Mouse (Mus musculus): Measurements from ENCODE around the gene Slc30a2. TPM values are rescaled to one million over a fixed set of nuclear protein-coding genes. Genes with fewer than 3 reads are reported as not detected.
"Not testable (repeated sequence)": the region's sequence is repeated elsewhere in the genome, so short reads cannot be mapped to it uniquely, and the experiment has no call there.

Slc30a2 gene
- polyA plus RNA-seq, 1 experiment from 2014 or later: 0.05 TPM

DNA sequence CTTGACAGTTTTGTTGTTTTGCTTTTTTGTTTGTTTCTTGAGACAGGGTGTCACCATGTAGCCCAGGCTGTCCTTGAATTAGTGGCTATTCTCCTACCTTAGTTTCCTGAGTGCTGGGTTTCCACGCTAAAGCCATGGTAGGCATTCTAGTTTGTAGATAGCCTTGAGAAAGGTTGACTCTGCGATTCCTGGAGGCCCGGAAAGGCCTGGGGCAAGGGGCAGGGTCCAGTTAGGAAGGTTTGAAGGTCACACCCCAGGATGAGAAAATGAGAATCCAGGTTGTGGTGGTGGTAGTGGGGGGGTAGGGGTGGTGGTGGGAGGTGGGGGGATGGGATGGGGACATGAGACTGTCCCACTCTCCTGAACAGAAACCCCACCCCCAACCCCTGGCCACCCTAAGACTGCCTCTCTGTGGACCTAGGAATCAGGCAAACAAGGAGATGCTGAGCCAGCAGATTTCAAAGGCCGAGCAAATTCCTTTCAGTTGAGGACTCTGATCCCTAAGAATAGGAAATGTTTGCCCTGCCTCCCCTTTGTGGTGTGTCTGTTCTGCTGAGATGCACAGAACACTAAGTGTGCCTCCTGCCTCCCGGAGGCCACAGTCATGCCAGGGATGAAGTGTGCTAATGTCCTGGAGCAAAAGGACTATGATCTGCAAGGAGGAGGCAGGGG is 16.0 kb upstream of the Slc30a2 start:
- Histone ChIP-seq H3K36me3 (no peaks in the 10 kb centered on the region), H3K27me3 (no peaks in the 10 kb centered on the region), H3K4me2 (replicated peaks) (no peak overlapping the region), H3K27ac (replicated peaks) (no peak overlapping the region), H3K9me3 (no peaks in the 10 kb centered on the region), H3K4me1 (no peaks in the 10 kb centered on the region), H3K4me3 (no peak overlapping the region), H3K9ac (replicated peaks) (no peak overlapping the region)
- no peak for ATAC-seq (replicated peaks)
- 59% methylated on average over 5 of the region's 5 CpGs for WGBS

DNA sequence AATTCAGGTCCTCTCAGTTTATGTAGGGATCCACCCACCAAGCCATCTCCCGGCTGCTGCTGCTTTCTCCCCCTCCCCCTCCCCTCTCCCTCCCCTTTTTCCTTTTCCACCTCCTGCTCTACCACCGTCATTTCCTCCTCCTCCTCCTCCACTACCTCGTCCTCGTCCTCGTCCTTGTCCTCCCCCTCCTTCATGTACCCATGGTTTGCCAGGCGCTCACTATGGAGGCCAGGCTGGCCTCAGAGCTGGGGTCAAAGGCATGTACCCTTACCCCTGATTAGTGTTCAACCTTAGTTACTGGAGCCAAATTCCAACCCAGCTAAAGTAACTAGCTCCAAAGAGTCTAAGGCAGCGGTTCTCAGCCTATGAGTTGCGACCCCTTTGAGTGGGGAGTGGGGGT is 14.8 kb upstream of the Slc30a2 start:
- Histone ChIP-seq H3K4me3 (no peak overlapping the region), H3K4me2 (replicated peaks) (no peak overlapping the region), H3K9ac (replicated peaks) (no peak overlapping the region), H3K27me3 (no peaks in the 10 kb centered on the region), H3K9me3 (no peaks in the 10 kb centered on the region), H3K27ac (replicated peaks) (no peak overlapping the region), H3K4me1 (no peaks in the 10 kb centered on the region), H3K36me3 (no peaks in the 10 kb centered on the region)
- 72% methylated on average over 8 of the region's 8 CpGs for whole genome bisulfite sequencing
- ATAC-seq (replicated peaks): no peak

DNA sequence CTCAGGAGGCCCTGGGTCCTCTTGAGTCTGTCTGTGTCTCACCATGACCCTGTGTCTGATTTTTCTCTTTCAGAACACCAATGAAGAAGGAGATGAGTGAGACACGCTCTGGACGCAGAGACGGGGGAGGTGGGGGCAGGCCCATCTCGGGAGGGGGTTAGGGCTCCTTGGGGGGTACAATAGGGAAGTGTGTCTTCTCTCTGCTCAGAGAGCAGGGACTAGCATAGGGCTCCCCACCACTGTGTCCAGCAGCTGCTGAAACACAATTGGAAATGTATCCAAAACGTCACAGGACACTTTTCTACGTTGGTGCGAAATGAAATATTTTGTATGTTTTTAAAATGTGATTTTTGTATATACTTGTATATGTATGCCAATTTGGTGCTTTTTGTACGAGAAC is 14.1 kb upstream of the Slc30a2 start:
- no peaks in the 10 kb centered on the region for H3K27me3 ChIP-seq
- WGBS: 82% methylated on average over 8 of the region's 8 CpGs
- no peaks in the 10 kb centered on the region for H3K36me3 ChIP-seq
- H3K9me3 ChIP-seq: no peaks in the 10 kb centered on the region
- no peak overlapping the region for H3K9ac ChIP-seq (replicated peaks)
- H3K4me1 ChIP-seq: no peaks in the 10 kb centered on the region
- no peak for ATAC-seq (replicated peaks)
- H3K4me3 ChIP-seq: no peak overlapping the region
- no peak overlapping the region for H3K27ac ChIP-seq (replicated peaks)
- H3K4me2 ChIP-seq (replicated peaks): no peak overlapping the region

DNA sequence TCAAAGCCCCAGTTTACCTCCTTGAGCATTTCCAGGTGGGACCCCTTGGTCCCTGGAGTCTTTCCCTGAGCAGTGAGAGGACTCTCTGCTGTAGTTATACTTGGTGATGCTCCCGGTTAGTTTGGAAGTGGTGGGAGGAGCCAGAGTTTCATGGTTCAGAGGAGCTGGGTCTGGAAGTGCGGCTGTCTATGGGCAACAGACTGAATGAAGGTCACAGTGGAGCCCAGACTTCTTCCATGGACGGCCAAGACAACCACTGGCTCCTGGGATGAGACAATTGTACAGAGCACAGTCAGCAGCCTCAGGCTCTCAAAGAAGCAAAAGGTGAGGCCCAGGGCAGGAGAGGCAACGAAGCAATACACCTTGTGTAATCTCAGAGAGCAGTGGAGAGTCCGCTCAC is 12.7 kb upstream of the Slc30a2 start:
- H3K9me3 ChIP-seq: no peaks in the 10 kb centered on the region
- H3K27ac ChIP-seq (replicated peaks): no peak overlapping the region
- no peaks in the 10 kb centered on the region for H3K4me1 ChIP-seq
- H3K9ac ChIP-seq (replicated peaks): no peak overlapping the region
- H3K36me3 ChIP-seq: no peaks in the 10 kb centered on the region
- WGBS: 59% methylated on average over 5 of the region's 5 CpGs
- no peak overlapping the region for H3K4me2 ChIP-seq (replicated peaks)
- ATAC-seq (replicated peaks): no peak
- no peaks in the 10 kb centered on the region for H3K27me3 ChIP-seq
- H3K4me3 ChIP-seq: no peak overlapping the region

DNA sequence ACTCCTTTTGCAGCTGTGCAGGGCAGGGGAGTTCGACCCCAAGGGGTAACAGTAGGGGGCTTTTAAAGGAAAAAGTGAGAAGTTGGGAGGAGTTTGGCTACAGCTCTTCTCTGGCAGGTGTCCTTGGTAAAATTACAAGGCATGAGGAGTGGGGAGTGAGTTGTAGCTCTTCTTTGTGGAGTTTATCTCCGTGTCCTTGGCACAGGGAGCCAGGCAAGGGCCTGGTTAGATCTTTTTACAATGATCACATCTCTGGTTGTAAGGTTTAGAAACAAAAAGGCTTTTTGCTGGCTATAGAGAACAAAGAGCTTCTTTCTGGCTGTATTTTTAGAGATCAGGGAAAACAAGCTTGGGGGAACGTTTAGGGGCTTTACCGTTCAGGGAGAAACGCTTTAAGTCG is 1.8 kb upstream of the Slc30a2 start:
- H3K36me3 ChIP-seq; H3K9me3 ChIP-seq; H3K9ac ChIP-seq (replicated peaks); H3K4me2 ChIP-seq (replicated peaks); H3K4me3 ChIP-seq; ATAC-seq (replicated peaks); H3K27ac ChIP-seq (replicated peaks); H3K4me1 ChIP-seq: not testable (repeated sequence)
- peaks cover 33% of the 10 kb centered on the region for H3K27me3 ChIP-seq
- WGBS: 50% methylated on average over 6 of the region's 6 CpGs

DNA sequence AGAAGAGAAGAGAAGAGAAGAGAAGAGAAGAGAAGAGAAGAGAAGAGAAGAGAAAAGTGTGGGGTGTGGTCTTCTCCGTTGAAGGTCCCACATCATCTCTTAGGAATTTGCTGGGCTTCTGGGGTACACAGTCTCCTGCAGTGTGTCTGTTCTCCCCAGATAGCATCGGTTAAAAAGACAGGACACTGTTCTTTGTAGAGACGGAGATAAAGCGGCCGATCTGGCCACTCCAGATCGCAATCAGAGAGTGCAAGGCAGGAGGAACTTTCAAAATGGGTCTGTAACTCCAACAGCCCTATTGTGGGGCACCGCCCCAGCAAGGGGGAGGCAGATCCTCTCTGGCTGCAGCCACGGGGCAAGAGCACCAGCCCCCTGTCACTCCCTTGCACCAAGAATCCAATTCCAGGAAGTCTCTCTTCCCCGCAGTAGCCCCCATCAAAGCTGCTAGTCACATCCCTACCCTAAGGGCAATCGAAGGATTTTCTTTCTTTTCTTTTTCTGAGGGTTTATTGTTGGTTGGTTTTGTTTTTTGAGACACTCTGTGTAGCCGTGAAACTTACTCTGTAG is 685 bp upstream of the Slc30a2 start:
- Histone ChIP-seq H3K27me3 (peaks cover 33% of the 10 kb centered on the region), H3K9ac (replicated peaks) (no peak overlapping the region), H3K4me3 (no peak overlapping the region), H3K4me1 (peaks cover 7% of the 10 kb centered on the region), H3K4me2 (replicated peaks) (no peak overlapping the region), H3K36me3 (no peaks in the 10 kb centered on the region), H3K27ac (replicated peaks) (no peak overlapping the region), H3K9me3 (no peaks in the 10 kb centered on the region)
- WGBS: 37% methylated on average over 11 of the region's 11 CpGs
- no peak for ATAC-seq (replicated peaks)

DNA sequence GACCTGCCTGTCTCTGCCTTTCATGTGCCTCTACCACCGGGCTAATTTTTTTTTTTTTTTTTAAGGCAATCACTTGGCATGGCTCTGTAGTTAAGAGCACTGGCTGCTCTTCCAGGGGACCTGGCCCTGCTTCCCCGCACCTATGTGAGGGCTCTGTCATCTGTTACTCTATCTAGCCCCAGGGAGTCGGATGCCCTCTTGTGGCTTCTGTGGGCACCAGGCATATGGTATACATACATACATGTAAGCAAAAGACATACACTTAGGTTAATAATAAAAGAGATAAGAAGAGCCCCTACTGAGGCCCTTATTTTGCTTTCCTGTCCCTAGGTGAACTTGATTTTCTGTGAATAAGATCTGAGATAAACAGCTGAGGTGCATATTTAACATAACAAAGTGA is 1.6 kb downstream of the Slc30a2 start:
- H3K9ac ChIP-seq (replicated peaks): no peak overlapping the region
- ATAC-seq (replicated peaks): no peak
- no peak overlapping the region for H3K4me3 ChIP-seq
- peaks cover 33% of the 10 kb centered on the region for H3K27me3 ChIP-seq
- H3K4me2 ChIP-seq (replicated peaks): no peak overlapping the region
- H3K4me1 ChIP-seq: peaks cover 7% of the 10 kb centered on the region
- H3K27ac ChIP-seq (replicated peaks): no peak overlapping the region
- no peaks in the 10 kb centered on the region for H3K9me3 ChIP-seq
- WGBS: 32% methylated on average over 3 of the region's 3 CpGs
- H3K36me3 ChIP-seq: no peaks in the 10 kb centered on the region

DNA sequence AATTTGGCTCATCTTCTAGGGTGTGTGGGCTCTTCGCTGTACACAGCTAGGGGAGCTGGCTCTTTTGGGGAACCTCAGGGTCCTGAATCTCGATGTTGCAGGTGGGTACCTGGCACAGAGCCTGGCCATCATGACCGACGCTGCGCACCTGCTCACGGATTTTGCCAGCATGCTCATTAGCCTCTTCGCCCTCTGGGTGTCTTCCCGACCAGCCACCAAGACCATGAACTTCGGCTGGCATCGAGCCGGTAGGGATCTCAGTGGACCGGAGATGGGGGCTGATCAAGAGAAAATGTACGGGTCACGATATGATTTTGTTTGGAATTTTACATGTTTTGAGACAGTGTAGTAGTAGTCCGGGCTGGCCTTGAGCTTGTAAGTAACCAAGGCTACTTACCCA is 2.8 kb downstream of the Slc30a2 start:
- no peak overlapping the region for H3K4me2 ChIP-seq (replicated peaks)
- ATAC-seq (replicated peaks): no peak
- no peak overlapping the region for H3K27ac ChIP-seq (replicated peaks)
- H3K4me1 ChIP-seq: peaks cover 7% of the 10 kb centered on the region
- H3K36me3 ChIP-seq: no peaks in the 10 kb centered on the region
- 86% methylated on average over 15 of the region's 15 CpGs for WGBS
- peaks cover 33% of the 10 kb centered on the region for H3K27me3 ChIP-seq
- H3K9me3 ChIP-seq: no peaks in the 10 kb centered on the region
- H3K4me3 ChIP-seq: no peak overlapping the region
- no peak overlapping the region for H3K9ac ChIP-seq (replicated peaks)

DNA sequence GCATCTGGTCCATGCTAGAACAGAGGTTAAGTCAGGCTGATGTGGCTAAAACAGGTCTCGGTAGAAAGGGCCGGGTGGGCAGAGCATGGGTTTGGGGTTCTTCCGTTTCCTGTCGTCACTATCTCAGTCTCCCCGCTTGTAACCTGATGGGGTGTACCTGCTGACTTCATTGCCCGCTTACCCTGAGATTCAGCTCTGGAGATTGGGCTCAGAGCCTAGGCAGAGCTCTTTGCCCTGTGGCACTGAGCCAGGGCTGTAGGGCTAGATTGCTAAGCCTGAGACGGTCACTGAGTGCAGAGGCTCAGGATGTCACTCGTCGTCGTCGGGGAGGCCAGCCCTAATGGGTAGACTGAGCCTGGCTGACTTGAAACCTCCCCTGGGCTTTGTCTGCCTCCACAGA is 5.1 kb downstream of the Slc30a2 start:
- H3K9me3 ChIP-seq: no peaks in the 10 kb centered on the region
- H3K9ac ChIP-seq (replicated peaks): no peak overlapping the region
- H3K27me3 ChIP-seq: peaks cover 23% of the 10 kb centered on the region
- H3K4me1 ChIP-seq: peaks cover 4% of the 10 kb centered on the region
- H3K4me2 ChIP-seq (replicated peaks): no peak overlapping the region
- no peak for ATAC-seq (replicated peaks)
- WGBS: 67% methylated on average over 11 of the region's 11 CpGs
- H3K4me3 ChIP-seq: no peak overlapping the region
- H3K36me3 ChIP-seq: no peaks in the 10 kb centered on the region
- H3K27ac ChIP-seq (replicated peaks): no peak overlapping the region

DNA sequence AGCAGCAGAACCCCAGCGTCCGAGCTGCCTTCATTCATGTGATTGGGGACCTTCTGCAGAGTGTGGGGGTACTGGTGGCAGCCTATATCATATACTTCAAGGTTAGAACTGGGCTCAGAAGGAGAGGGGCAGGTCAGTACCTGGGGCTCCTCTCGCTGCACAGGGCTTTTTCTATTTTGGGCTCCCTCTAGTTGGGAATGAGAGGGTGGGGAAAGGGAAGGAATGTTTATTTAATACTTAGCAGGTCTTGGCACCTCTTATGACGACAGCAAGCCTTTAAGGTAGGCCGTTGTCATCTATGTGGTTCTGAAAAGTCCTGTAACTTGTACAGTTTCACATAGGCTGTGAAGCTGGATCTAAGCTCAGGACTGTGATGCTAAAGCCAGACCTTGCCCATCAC is 5.6 kb downstream of the Slc30a2 start:
- H3K27me3 ChIP-seq: peaks cover 18% of the 10 kb centered on the region
- WGBS: 90% methylated on average over 5 of the region's 5 CpGs
- H3K4me1 ChIP-seq: no peaks in the 10 kb centered on the region
- no peak overlapping the region for H3K4me2 ChIP-seq (replicated peaks)
- no peak overlapping the region for H3K9ac ChIP-seq (replicated peaks)
- no peak overlapping the region for H3K4me3 ChIP-seq
- H3K27ac ChIP-seq (replicated peaks): no peak overlapping the region
- H3K9me3 ChIP-seq: no peaks in the 10 kb centered on the region
- H3K36me3 ChIP-seq: no peaks in the 10 kb centered on the region
- ATAC-seq (replicated peaks): no peak

DNA sequence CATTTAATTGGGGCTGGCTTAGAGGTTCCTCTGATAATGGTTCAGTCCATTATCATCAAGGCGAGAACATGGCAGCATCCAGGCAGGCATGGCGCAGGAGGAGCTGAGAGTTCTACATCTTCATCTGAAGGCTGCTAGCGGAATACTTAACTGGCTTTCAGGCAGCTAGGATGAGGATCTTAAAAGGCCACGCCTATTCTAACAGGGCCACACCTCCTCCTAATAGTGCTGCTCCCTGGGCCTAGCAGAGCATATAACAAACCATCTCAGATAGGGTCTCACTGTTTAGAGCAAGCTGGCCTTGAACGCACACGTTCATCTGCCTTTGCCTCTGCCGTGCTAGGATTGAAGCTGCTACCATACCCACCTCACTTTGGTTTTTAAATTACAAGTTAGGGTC is 6.8 kb downstream of the Slc30a2 start:
- H3K27ac ChIP-seq (replicated peaks): no peak overlapping the region
- no peak overlapping the region for H3K9ac ChIP-seq (replicated peaks)
- peaks cover 8% of the 10 kb centered on the region for H3K27me3 ChIP-seq
- no peak overlapping the region for H3K4me2 ChIP-seq (replicated peaks)
- no peaks in the 10 kb centered on the region for H3K9me3 ChIP-seq
- H3K4me3 ChIP-seq: no peak overlapping the region
- no peaks in the 10 kb centered on the region for H3K4me1 ChIP-seq
- WGBS: 87% methylated on average over 7 of the region's 7 CpGs
- H3K36me3 ChIP-seq: no peaks in the 10 kb centered on the region
- no peak for ATAC-seq (replicated peaks)

DNA sequence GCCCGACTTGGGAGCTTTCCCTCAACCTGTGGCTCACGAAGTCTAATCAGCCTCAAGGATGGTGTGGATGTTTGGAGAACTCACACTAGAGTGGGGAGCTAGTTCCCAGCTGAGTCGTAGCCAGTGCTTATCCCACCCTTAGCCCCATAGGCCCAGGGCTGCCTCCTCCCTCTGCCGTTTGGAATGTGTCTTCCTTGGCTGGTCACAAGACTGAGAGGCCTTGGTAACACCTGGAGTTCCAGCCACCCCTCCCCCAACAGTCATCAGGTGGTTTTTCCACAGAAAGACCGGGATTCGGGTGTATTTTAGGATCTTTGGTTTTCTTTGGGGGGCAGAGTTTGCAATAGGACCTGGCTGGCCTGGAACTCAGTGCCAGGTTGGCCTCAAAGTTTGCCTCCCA is 7.7 kb downstream of the Slc30a2 start:
- H3K4me3 ChIP-seq: no peak overlapping the region
- no peak overlapping the region for H3K27ac ChIP-seq (replicated peaks)
- no peaks in the 10 kb centered on the region for H3K4me1 ChIP-seq
- no peak for ATAC-seq (replicated peaks)
- H3K4me2 ChIP-seq (replicated peaks): no peak overlapping the region
- H3K9ac ChIP-seq (replicated peaks): no peak overlapping the region
- 90% methylated on average over 6 of the region's 6 CpGs for WGBS
- no peaks in the 10 kb centered on the region for H3K9me3 ChIP-seq
- peaks cover 2% of the 10 kb centered on the region; the same call in 1 of the 2 replicates for H3K27me3 ChIP-seq
- H3K36me3 ChIP-seq: no peaks in the 10 kb centered on the region

Data from forebrain, embryonic 15.5 days (tissue).